Mouse (Mus musculus) ES-Bruce4 (cell line): ENCODE data around the gene Gm49368.

Source experiments
- CTCF ChIP-seq: IDR thresholded peaks from one replicate; pipeline ENCODE4 v1.8.1; 2011; ENCODE audit warnings: low read depth, low read length
- EP300 ChIP-seq: IDR thresholded peaks from 2 replicates; pipeline ENCODE4 v1.6.1; 2011; ENCODE audit warnings: low read depth, low read length; ENCODE audit not compliant: insufficient read depth
- POLR2A ChIP-seq: IDR thresholded peaks from one replicate; pipeline ENCODE4 v1.8.1; 2011; ENCODE audit warnings: low read length; ENCODE audit not compliant: insufficient read depth

- no peak for TF ChIP-seq CTCF
- no peak for TF ChIP-seq EP300
- no peak for TF ChIP-seq POLR2A
These were observed 101.5 kb downstream of the Gm49368 start for GRCm38 (mm10) chr7:128164001-128164400.
